Mouse (Mus musculus): Measurements from ENCODE around the gene Proser2. TPM values are rescaled to one million over a fixed set of nuclear protein-coding genes. Genes with fewer than 3 reads are reported as not detected.

Proser2 gene
- polyA plus RNA-seq, 1 experiment, result 0.94 TPM

DNA sequence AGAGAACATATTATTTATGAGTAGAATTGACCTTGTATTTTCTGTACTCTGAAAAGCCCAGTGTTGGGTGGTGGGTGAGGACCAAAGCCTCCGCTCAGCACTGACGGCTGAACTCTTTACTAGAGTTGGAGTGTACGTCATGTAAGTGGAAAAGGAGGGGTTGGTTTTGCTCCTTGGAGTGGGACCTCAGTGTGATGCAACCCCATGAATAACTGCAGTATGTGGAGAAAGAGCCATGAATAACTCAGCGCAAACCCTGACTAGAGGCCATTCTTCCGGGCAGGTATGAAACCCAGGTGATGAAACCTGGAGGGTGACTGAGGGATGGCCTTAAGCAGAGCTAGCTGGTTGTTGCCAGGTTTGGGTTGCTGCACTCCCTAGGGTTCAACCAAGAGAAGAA, 19.8 kb upstream of the Proser2 start:
- no peak overlapping the region for H3ac ChIP-seq (ENCODE audit: control insufficient read depth, insufficient read length)
- no peaks in the 10 kb centered on the region for H3K36me3 ChIP-seq (ENCODE audit: control insufficient read depth, insufficient read depth)
- H3K4me2 ChIP-seq (ENCODE audit: low read depth), result no peak overlapping the region
- TF ChIP-seq REST (IDR thresholded peaks at IDR 0.05; ENCODE audit: insufficient read depth, insufficient read length) (no peak), POLR2AphosphoS2 (IDR thresholded peaks at IDR 0.05; ENCODE audit: insufficient read length, low read depth) (no peak), SRF (IDR thresholded peaks at IDR 0.05; ENCODE audit: control insufficient read depth, insufficient read length, low read depth) (no peak), POLR2A (IDR thresholded peaks at IDR 0.05; ENCODE audit: insufficient read length, low read depth) (no peak), MYOD1 (IDR thresholded peaks at IDR 0.05; ENCODE audit: control insufficient read depth in 1 of 3, insufficient read length in 2 of 3, low read depth in 2 of 3) (no peak), TCF12 (IDR thresholded peaks at IDR 0.05; ENCODE audit: insufficient read depth, poor library complexity, severe bottlenecking) (no peak), MAX (IDR thresholded peaks at IDR 0.05; ENCODE audit: low read depth) (no peak), E2F4 (IDR thresholded peaks at IDR 0.05; ENCODE audit: insufficient read depth) (no peak), USF1 (IDR thresholded peaks at IDR 0.05; ENCODE audit: low read depth) (no peak), TCF3 (IDR thresholded peaks at IDR 0.05; ENCODE audit: insufficient read length, low read depth) (no peak), MYOG (IDR thresholded peaks at IDR 0.05; ENCODE audit: control insufficient read depth in 1 of 3, insufficient read depth in 1 of 3, insufficient read length in 2 of 3, low read depth in 2 of 3) (no peak), CEBPB (IDR thresholded peaks at IDR 0.05; ENCODE audit: insufficient read depth, poor library complexity, severe bottlenecking) (no peak)
- no peak overlapping the region for H3K4me3 ChIP-seq
- no peaks in the 10 kb centered on the region for H3K79me2 ChIP-seq (ENCODE audit: control insufficient read depth, insufficient read depth)
- peaks cover 6% of the 10 kb centered on the region for H3K27me3 ChIP-seq (ENCODE audit: control insufficient read depth, insufficient read depth, insufficient read length)

DNA sequence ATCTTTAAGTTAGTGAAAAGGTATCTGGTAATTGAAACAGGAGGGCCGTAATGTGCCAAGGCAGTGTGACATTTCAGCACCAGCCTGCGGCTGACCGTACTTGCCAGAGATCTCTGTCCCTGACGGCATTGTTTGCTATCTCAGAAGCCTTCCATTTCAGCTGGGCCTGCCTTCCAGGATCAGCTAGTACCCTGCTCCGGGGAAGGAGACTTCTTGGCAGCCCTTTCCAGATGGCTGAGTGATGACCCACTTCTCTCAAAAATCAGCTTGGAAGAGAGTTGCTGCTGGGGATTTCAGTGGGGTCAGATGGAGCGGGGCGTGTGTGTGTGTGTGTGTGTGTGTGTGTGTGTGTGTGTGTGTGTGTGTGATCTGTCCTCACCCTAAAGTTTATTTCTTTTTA, 16.9 kb upstream of the Proser2 start:
- no peaks in the 10 kb centered on the region for H3K36me3 ChIP-seq (ENCODE audit: control insufficient read depth, insufficient read depth)
- no peak overlapping the region for H3K4me2 ChIP-seq (ENCODE audit: low read depth)
- H3K4me3 ChIP-seq, result no peak overlapping the region
- no peaks in the 10 kb centered on the region for H3K79me2 ChIP-seq (ENCODE audit: control insufficient read depth, insufficient read depth)
- TF ChIP-seq MYOG (IDR thresholded peaks at IDR 0.05; ENCODE audit: control insufficient read depth in 1 of 3, insufficient read depth in 1 of 3, insufficient read length in 2 of 3, low read depth in 2 of 3) (no peak), POLR2A (IDR thresholded peaks at IDR 0.05; ENCODE audit: insufficient read length, low read depth) (no peak), POLR2AphosphoS2 (IDR thresholded peaks at IDR 0.05; ENCODE audit: insufficient read length, low read depth) (no peak), MAX (IDR thresholded peaks at IDR 0.05; ENCODE audit: low read depth) (no peak), REST (IDR thresholded peaks at IDR 0.05; ENCODE audit: insufficient read depth, insufficient read length) (no peak), USF1 (IDR thresholded peaks at IDR 0.05; ENCODE audit: low read depth) (no peak), CEBPB (IDR thresholded peaks at IDR 0.05; ENCODE audit: insufficient read depth, poor library complexity, severe bottlenecking) (no peak)
- no peak overlapping the region for H3ac ChIP-seq (ENCODE audit: control insufficient read depth, insufficient read length)
- peaks cover 6% of the 10 kb centered on the region for H3K27me3 ChIP-seq (ENCODE audit: control insufficient read depth, insufficient read depth, insufficient read length)

DNA sequence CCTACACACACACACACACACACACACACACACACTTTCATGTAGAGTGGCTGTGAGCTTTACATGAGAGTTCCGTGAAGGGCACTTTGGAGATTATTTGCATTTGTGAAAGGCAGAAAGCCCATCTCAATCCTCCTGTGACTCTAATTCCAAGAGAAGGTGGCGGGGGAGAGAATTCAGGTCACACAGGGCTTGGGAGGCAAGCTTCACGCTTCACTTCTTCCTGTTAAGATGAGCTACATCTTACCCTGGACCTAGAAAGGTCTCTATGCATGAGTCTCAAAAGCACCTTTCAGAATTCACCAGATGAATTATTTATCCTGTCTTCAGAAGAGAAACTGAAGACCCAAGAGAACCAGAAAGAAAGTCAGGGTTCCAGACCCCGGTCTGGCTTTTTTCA, 16.2 kb upstream of the Proser2 start:
- Histone ChIP-seq H3K4me3 (no peak overlapping the region), H3K4me2 (ENCODE audit: low read depth) (no peak overlapping the region), H3K27me3 (ENCODE audit: control insufficient read depth, insufficient read depth, insufficient read length) (peaks cover 6% of the 10 kb centered on the region), H3ac (ENCODE audit: control insufficient read depth, insufficient read length) (no peak overlapping the region), H3K79me2 (ENCODE audit: control insufficient read depth, insufficient read depth) (no peaks in the 10 kb centered on the region), H3K36me3 (ENCODE audit: control insufficient read depth, insufficient read depth) (no peaks in the 10 kb centered on the region)
- TF ChIP-seq SRF (IDR thresholded peaks at IDR 0.05; ENCODE audit: control insufficient read depth, insufficient read length, low read depth), result no peak
- TF ChIP-seq TCF12 (IDR thresholded peaks at IDR 0.05; ENCODE audit: insufficient read depth, poor library complexity, severe bottlenecking), result no peak
- TF ChIP-seq MYOD1 (IDR thresholded peaks at IDR 0.05; ENCODE audit: control insufficient read depth in 1 of 3, insufficient read length in 2 of 3, low read depth in 2 of 3), result no peak
- TF ChIP-seq TCF3 (IDR thresholded peaks at IDR 0.05; ENCODE audit: insufficient read length, low read depth), result no peak
- no peak for TF ChIP-seq REST (IDR thresholded peaks at IDR 0.05; ENCODE audit: insufficient read depth, insufficient read length)
- no peak for TF ChIP-seq MAX (IDR thresholded peaks at IDR 0.05; ENCODE audit: low read depth)
- TF ChIP-seq E2F4 (IDR thresholded peaks at IDR 0.05; ENCODE audit: insufficient read depth), result no peak
- no peak for TF ChIP-seq CEBPB (IDR thresholded peaks at IDR 0.05; ENCODE audit: insufficient read depth, poor library complexity, severe bottlenecking)
- TF ChIP-seq USF1 (IDR thresholded peaks at IDR 0.05; ENCODE audit: low read depth), result no peak
- no peak for TF ChIP-seq POLR2A (IDR thresholded peaks at IDR 0.05; ENCODE audit: insufficient read length, low read depth)
- no peak for TF ChIP-seq MYOG (IDR thresholded peaks at IDR 0.05; ENCODE audit: control insufficient read depth in 1 of 3, insufficient read depth in 1 of 3, insufficient read length in 2 of 3, low read depth in 2 of 3)
- no peak for TF ChIP-seq POLR2AphosphoS2 (IDR thresholded peaks at IDR 0.05; ENCODE audit: insufficient read length, low read depth)

DNA sequence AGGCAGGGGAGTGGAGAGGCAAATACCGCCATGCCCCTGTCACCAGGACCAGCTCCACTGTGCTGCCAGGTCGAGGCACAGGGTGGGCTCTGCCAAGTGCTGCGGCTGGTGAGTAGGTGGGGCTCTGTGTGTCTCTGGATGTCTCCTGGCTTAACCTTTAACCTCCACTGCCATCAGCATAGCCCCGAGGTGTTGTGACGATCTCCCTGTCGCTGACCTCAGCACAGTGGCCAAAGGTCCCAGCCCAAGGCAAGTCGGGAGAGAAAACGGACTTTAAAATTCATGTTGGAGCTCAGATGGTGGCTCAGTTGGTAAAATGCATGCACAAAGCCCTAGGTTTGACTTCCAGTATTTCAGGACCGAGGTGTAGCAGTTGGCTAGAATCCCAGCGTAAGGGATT, 15.6 kb upstream of the Proser2 start:
- H3ac ChIP-seq (ENCODE audit: control insufficient read depth, insufficient read length), result no peak overlapping the region
- no peak overlapping the region for H3K4me2 ChIP-seq (ENCODE audit: low read depth)
- no peak overlapping the region for H3K4me3 ChIP-seq
- TF ChIP-seq SRF (IDR thresholded peaks at IDR 0.05; ENCODE audit: control insufficient read depth, insufficient read length, low read depth), result no peak
- TF ChIP-seq REST (IDR thresholded peaks at IDR 0.05; ENCODE audit: insufficient read depth, insufficient read length), result no peak
- TF ChIP-seq MYOG (IDR thresholded peaks at IDR 0.05; ENCODE audit: control insufficient read depth in 1 of 3, insufficient read depth in 1 of 3, insufficient read length in 2 of 3, low read depth in 2 of 3), result no peak
- TF ChIP-seq USF1 (IDR thresholded peaks at IDR 0.05; ENCODE audit: low read depth), result no peak
- TF ChIP-seq TCF12 (IDR thresholded peaks at IDR 0.05; ENCODE audit: insufficient read depth, poor library complexity, severe bottlenecking), result no peak
- TF ChIP-seq TCF3 (IDR thresholded peaks at IDR 0.05; ENCODE audit: insufficient read length, low read depth), result no peak
- no peak for TF ChIP-seq MYOD1 (IDR thresholded peaks at IDR 0.05; ENCODE audit: control insufficient read depth in 1 of 3, insufficient read length in 2 of 3, low read depth in 2 of 3)
- TF ChIP-seq POLR2A (IDR thresholded peaks at IDR 0.05; ENCODE audit: insufficient read length, low read depth), result no peak
- TF ChIP-seq MAX (IDR thresholded peaks at IDR 0.05; ENCODE audit: low read depth), result no peak
- TF ChIP-seq CEBPB (IDR thresholded peaks at IDR 0.05; ENCODE audit: insufficient read depth, poor library complexity, severe bottlenecking), result no peak
- no peak for TF ChIP-seq POLR2AphosphoS2 (IDR thresholded peaks at IDR 0.05; ENCODE audit: insufficient read length, low read depth)
- H3K79me2 ChIP-seq (ENCODE audit: control insufficient read depth, insufficient read depth), result no peaks in the 10 kb centered on the region
- no peaks in the 10 kb centered on the region for H3K36me3 ChIP-seq (ENCODE audit: control insufficient read depth, insufficient read depth)
- peaks cover 6% of the 10 kb centered on the region for H3K27me3 ChIP-seq (ENCODE audit: control insufficient read depth, insufficient read depth, insufficient read length)
